Mouse (Mus musculus): ENCODE results near the gene Rrp9.
A peak's percentile ranks its signal among the peaks of the same experiment; 100 is the strongest.
"Not testable (repeated sequence)": the region's sequence is repeated elsewhere in the genome, so short reads cannot be mapped to it uniquely, and the experiment has no call there.

Rrp9 gene

GRCm38 (mm10) chr9:106476002-106476923, 500 bp downstream of the Rrp9 start:
- DNase-seq, result no peak

- DNase-seq, result peak; percentile 99
Measured at GRCm38 (mm10) chr9:106476924-106477484, 1.2 kb downstream of the Rrp9 start, which contains the start of gene Parp3. Gene Parp3 (minus strand): TSS chr9:106476949.

- no peak for DNase-seq
Measured at GRCm38 (mm10) chr9:106477649-106478048, 1.9 kb downstream of the Rrp9 start.

GRCm38 (mm10) chr9:106478101-106478500, 2.3 kb downstream of the Rrp9 start:
- DNase-seq, result no peak

- DNase-seq, result no peak
Measured at GRCm38 (mm10) chr9:106480541-106480940, 4.8 kb downstream of the Rrp9 start.

GRCm38 (mm10) chr9:106481075-106481474, 5.3 kb downstream of the Rrp9 start:
- no peak for DNase-seq

GRCm38 (mm10) chr9:106481676-106482075, 5.9 kb downstream of the Rrp9 start:
- DNase-seq, result no peak

GRCm38 (mm10) chr9:106482578-106483115, 6.9 kb downstream of the Rrp9 start:
- DNase-seq, result no peak

- DNase-seq, result no peak
Measured at GRCm38 (mm10) chr9:106483136-106483535, 7.4 kb downstream of the Rrp9 start.

GRCm38 (mm10) chr9:106483606-106484005, 7.8 kb downstream of the Rrp9 start:
- no peak for DNase-seq

- DNase-seq, result no peak
Measured at GRCm38 (mm10) chr9:106485076-106485475, 9.3 kb downstream of the Rrp9 start.

- not testable (repeated sequence) for DNase-seq
Measured at GRCm38 (mm10) chr9:106487602-106488001, 11.8 kb downstream of the Rrp9 start.

- DNase-seq, result no peak
Measured at GRCm38 (mm10) chr9:106499667-106500066, 23.9 kb downstream of the Rrp9 start, which contains the start of gene Iqcf1. Gene Iqcf1 (plus strand): TSS chr9:106499967.

GRCm38 (mm10) chr9:106501846-106502245, 26.1 kb downstream of the Rrp9 start:
- no peak for DNase-seq

GRCm38 (mm10) chr9:106504246-106504645, 28.5 kb downstream of the Rrp9 start:
- no peak for DNase-seq

GRCm38 (mm10) chr9:106509356-106509755, 33.6 kb downstream of the Rrp9 start:
- no peak for DNase-seq

GRCm38 (mm10) chr9:106512729-106513450, 37.1 kb downstream of the Rrp9 start:
- peak; percentile 27 for DNase-seq

GRCm38 (mm10) chr9:106513566-106513965, 37.8 kb downstream of the Rrp9 start:
- DNase-seq, result no peak

GRCm38 (mm10) chr9:106514273-106514672, 38.5 kb downstream of the Rrp9 start, which contains the start of gene Iqcf5:
Gene Iqcf5 (plus strand): TSS chr9:106514573.
- no peak for DNase-seq

- DNase-seq, result no peak
Measured at GRCm38 (mm10) chr9:106519433-106519832, 43.7 kb downstream of the Rrp9 start.

- DNase-seq, result no peak
Measured at GRCm38 (mm10) chr9:106519909-106520308, 44.1 kb downstream of the Rrp9 start.

- peak; percentile 21 for DNase-seq
Measured at GRCm38 (mm10) chr9:106531833-106532232, 56.1 kb downstream of the Rrp9 start.

GRCm38 (mm10) chr9:106534296-106534695, 58.5 kb downstream of the Rrp9 start:
- no peak for DNase-seq

All from liver (tissue).